Mouse (Mus musculus): Measurements from ENCODE around the gene Ccdc88b. TPM values are rescaled to one million over a fixed set of nuclear protein-coding genes. Genes with fewer than 3 reads are reported as not detected.

The Ccdc88b gene
- polyA plus RNA-seq, 1 experiment = 82.5 TPM

DNA sequence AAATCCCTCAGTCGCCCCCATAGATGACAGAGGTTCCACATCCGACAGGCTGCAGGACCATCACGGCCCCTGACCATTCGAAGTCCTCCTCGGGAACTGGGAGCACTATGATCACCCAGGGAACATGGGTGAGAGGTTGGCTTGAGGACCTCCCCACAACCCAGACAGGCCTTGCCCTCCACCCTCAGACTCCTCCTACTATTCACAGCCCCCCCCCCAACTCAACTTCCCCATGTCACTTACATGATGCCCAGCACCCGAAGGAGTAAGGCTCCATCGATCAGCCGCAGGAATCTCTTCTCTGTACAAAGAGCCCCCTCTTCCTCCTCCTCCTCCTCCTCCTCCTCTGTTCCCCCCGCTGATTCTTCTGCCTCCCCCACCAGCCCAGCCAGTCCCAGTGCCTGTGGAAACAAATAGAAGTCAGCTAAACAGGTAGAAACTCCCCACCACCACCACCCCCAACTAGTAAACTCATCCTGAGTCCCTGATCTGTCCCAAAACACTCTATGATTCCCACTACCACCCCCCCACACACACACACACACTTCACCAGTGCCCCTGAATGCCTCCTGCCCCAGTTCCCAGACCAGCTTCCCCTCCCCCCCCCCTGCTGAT is 513 bp downstream of the Ccdc88b start:
- H3K27ac ChIP-seq (ENCODE audit: insufficient read depth, low read length) = peak overlapping the region; percentile 57
- H3K4me1 ChIP-seq (ENCODE audit: control insufficient read depth, insufficient read depth, insufficient read length) = peaks cover 39% of the 10 kb centered on the region
- DNase-seq (ENCODE audit: low read depth in 1 of 2, low spot score in 2 of 2) = no peak
- H3K27me3 ChIP-seq (ENCODE audit: control insufficient read depth, insufficient read depth, low read length) = no peaks in the 10 kb centered on the region
- TF ChIP-seq CTCF (IDR thresholded peaks at IDR 0.05; ENCODE audit: extremely low read depth, insufficient read depth, insufficient read length, insufficient replicate concordance) (no peak), POLR2A (IDR thresholded peaks at IDR 0.05; ENCODE audit: low read depth, low read length) (no peak)
- H3K4me3 ChIP-seq (ENCODE audit: extremely low read depth, insufficient read depth, insufficient read length) = peak overlapping the region; percentile 67
- H3K36me3 ChIP-seq (ENCODE audit: control insufficient read depth, insufficient read depth, low read length) = peaks cover 7% of the 10 kb centered on the region
- WGBS = 23% methylated on average over 9 of the region's 9 CpGs

DNA sequence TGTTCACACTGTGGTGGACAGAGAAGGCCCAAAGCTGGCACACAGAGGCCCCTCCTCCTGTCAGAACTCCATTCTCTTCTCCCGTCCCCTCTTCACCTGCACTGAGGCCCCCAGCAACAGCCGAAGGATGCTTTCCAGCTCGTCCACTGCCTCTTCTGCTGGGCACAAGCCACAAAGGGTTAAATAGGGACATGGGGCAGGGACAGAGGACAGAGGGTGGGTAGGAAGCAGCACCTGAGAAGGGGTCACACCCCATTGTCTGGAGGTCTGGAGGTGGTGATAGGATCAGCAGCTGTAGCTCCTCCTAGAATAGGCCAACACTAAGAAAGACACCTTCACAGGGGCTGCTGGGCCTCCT is 1.0 kb downstream of the Ccdc88b start:
- H3K4me3 ChIP-seq (ENCODE audit: extremely low read depth, insufficient read depth, insufficient read length) = peak overlapping the region; percentile 67; the same call in 1 of the 2 replicates

DNA sequence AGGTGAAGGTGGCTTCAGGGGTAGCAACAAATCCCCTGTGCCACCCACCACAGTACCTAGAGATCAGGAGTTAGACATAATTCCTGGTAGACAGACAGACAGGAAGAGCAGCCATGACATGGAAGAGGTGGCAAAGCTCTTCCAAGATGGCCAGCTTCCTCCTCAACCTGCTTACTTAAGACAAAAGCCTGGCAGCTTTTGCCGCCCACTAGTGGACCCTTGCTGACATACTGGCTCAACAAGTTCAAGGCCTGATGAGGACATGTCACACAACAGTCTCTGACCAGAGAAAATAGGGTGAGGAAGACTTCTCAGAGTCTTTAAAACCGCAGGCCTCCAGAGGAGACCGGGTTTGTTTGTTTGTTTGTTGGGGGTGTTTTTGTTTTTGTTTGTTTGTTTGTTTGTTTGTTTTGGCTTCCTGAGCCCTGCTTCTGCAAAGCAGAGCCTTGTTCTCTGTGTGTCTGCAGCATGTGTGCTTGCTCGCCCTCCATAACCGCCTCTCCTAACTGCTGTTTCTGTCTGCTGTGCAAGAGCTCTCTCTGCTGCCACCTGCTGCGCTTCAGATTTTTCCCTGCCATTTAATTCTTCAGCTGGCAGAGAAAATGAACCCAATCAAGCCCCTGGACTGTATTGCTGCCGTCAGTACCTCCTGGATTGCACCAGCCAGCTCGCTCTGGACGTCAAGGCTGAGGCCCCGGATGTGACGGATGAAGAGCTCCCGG is 1.6 kb downstream of the Ccdc88b start:
- Histone ChIP-seq H3K27me3 (ENCODE audit: control insufficient read depth, insufficient read depth, low read length) (no peaks in the 10 kb centered on the region), H3K27ac (ENCODE audit: insufficient read depth, low read length) (peak overlapping the region; percentile 57; the same call in 1 of the 2 replicates), H3K36me3 (ENCODE audit: control insufficient read depth, insufficient read depth, low read length) (peaks cover 7% of the 10 kb centered on the region), H3K4me1 (ENCODE audit: control insufficient read depth, insufficient read depth, insufficient read length) (peaks cover 39% of the 10 kb centered on the region), H3K4me3 (ENCODE audit: extremely low read depth, insufficient read depth, insufficient read length) (no peak overlapping the region)
- TF ChIP-seq CTCF (IDR thresholded peaks at IDR 0.05; ENCODE audit: extremely low read depth, insufficient read depth, insufficient read length, insufficient replicate concordance) = peak; percentile 52; the same call in 1 of the 2 replicates
- TF ChIP-seq POLR2A (IDR thresholded peaks at IDR 0.05; ENCODE audit: low read depth, low read length) = no peak
- WGBS = 46% methylated on average over 12 of the region's 12 CpGs
- peak; percentile 37 to 68 for DNase-seq (ENCODE audit: low read depth in 1 of 2, low spot score in 2 of 2)

More for the DNA sequence above, 1.0 kb downstream of the Ccdc88b start:
- H3K27ac ChIP-seq (ENCODE audit: insufficient read depth, low read length) = peak overlapping the region; percentile 57; the same call in 1 of the 2 replicates
- TF ChIP-seq CTCF (IDR thresholded peaks at IDR 0.05; ENCODE audit: extremely low read depth, insufficient read depth, insufficient read length, insufficient replicate concordance) = no peak
- TF ChIP-seq POLR2A (IDR thresholded peaks at IDR 0.05; ENCODE audit: low read depth, low read length) = no peak
- peaks cover 7% of the 10 kb centered on the region for H3K36me3 ChIP-seq (ENCODE audit: control insufficient read depth, insufficient read depth, low read length)
- H3K27me3 ChIP-seq (ENCODE audit: control insufficient read depth, insufficient read depth, low read length) = no peaks in the 10 kb centered on the region
- H3K4me1 ChIP-seq (ENCODE audit: control insufficient read depth, insufficient read depth, insufficient read length) = peaks cover 39% of the 10 kb centered on the region
- 56% methylated on average over 3 of the region's 3 CpGs for WGBS
- no peak for DNase-seq (ENCODE audit: low read depth in 1 of 2, low spot score in 2 of 2)

DNA sequence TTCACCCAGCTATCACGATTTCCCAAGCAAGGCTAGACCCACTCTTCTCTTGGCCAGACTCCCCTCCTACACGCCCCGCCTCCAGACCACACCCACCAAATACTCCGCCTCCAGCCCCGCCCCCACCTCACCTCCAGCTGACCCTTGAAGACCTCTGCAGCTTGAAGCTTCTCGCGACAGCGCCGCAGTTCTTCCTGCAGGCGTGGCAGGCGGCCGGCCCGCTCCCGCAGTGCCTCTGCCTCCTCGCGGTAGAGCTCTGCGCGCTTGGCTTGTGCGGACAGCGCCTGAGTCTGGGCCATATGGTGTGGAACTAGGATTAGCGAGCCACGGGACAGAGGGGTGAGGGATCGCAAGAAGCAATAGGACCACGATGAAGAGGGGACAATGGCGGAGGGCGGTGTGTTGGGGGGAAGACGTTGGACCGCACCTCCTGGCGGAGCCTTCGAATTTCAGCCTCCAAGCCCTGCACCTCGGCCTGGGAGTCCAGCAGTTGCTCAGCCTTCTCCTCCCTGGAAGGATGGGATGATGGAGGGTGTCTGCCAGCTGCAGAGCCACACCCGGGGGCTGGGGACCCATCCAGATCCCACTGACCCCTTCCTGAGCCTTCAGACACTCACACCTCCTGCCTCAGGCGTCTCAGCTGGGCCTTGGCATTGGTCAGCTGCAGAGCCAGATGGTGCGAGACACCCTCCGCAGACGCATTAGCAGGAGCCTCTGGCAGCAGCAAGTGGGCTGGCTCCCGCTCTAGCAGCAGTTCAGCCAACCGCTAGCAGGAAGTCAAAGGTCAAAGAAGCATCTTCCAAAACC is 2.6 kb downstream of the Ccdc88b start:
- Histone ChIP-seq H3K4me3 (ENCODE audit: extremely low read depth, insufficient read depth, insufficient read length) (no peak overlapping the region), H3K4me1 (ENCODE audit: control insufficient read depth, insufficient read depth, insufficient read length) (peaks cover 37% of the 10 kb centered on the region), H3K27me3 (ENCODE audit: control insufficient read depth, insufficient read depth, low read length) (no peaks in the 10 kb centered on the region), H3K36me3 (ENCODE audit: control insufficient read depth, insufficient read depth, low read length) (peaks cover 8% of the 10 kb centered on the region), H3K27ac (ENCODE audit: insufficient read depth, low read length) (no peak overlapping the region)
- 83% methylated on average over 38 of the region's 38 CpGs for WGBS
- no peak for DNase-seq (ENCODE audit: low read depth in 1 of 2, low spot score in 2 of 2)
- TF ChIP-seq POLR2A (IDR thresholded peaks at IDR 0.05; ENCODE audit: low read depth, low read length) (no peak), CTCF (IDR thresholded peaks at IDR 0.05; ENCODE audit: extremely low read depth, insufficient read depth, insufficient read length, insufficient replicate concordance) (no peak)

DNA sequence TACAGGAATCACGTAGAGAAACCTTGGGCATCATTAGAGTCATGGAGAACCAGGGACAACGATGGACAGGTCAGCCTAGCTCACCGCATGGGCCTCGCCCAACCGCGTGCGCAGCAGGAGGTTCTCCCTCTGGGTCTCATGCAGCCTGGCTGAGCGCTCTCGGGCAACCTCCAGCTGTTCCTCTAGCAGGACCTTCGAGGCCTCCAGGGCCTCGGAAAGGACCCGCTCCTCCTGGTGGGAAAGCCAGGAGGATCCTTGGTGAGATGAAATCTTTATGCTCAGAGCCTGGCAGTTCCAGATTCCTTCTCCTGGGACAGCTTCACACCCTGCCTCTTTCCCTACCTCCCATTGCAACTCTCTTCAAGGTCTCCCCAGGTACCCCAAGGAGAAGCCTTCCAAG is 3.4 kb downstream of the Ccdc88b start:
- peaks cover 14% of the 10 kb centered on the region for H3K36me3 ChIP-seq (ENCODE audit: control insufficient read depth, insufficient read depth, low read length)
- peaks cover 31% of the 10 kb centered on the region for H3K4me1 ChIP-seq (ENCODE audit: control insufficient read depth, insufficient read depth, insufficient read length)
- no peaks in the 10 kb centered on the region for H3K27me3 ChIP-seq (ENCODE audit: control insufficient read depth, insufficient read depth, low read length)
- WGBS = 94% methylated on average over 12 of the region's 12 CpGs
- TF ChIP-seq CTCF (IDR thresholded peaks at IDR 0.05; ENCODE audit: extremely low read depth, insufficient read depth, insufficient read length, insufficient replicate concordance) (no peak), POLR2A (IDR thresholded peaks at IDR 0.05; ENCODE audit: low read depth, low read length) (no peak)
- H3K27ac ChIP-seq (ENCODE audit: insufficient read depth, low read length) = no peak overlapping the region
- H3K4me3 ChIP-seq (ENCODE audit: extremely low read depth, insufficient read depth, insufficient read length) = no peak overlapping the region
- DNase-seq (ENCODE audit: low read depth in 1 of 2, low spot score in 2 of 2) = no peak

DNA sequence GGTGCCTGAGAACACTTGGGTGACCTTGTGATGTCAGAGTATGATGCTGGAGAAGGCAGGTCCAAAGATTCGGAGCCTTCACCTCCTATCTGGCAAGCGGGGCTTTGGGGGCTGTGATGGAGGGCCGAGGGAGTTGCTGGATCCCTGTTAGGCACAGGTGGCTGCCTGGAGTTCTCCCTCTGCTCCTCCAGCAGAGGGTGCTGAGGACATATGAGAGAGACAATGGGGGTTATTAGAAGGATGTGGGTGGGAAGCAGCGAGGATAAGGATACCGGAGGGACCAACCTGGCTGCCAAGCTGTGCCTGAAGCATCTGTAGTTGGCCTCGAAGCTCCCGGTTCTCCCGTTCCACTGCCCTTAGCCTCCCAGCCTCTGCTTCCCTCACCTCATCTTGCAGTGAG is 4.1 kb downstream of the Ccdc88b start:
- H3K27me3 ChIP-seq (ENCODE audit: control insufficient read depth, insufficient read depth, low read length) = no peaks in the 10 kb centered on the region
- WGBS = 90% methylated on average over 8 of the region's 8 CpGs
- H3K4me1 ChIP-seq (ENCODE audit: control insufficient read depth, insufficient read depth, insufficient read length) = peaks cover 24% of the 10 kb centered on the region
- no peak for TF ChIP-seq CTCF (IDR thresholded peaks at IDR 0.05; ENCODE audit: extremely low read depth, insufficient read depth, insufficient read length, insufficient replicate concordance)
- TF ChIP-seq POLR2A (IDR thresholded peaks at IDR 0.05; ENCODE audit: low read depth, low read length) = no peak
- peaks cover 17% of the 10 kb centered on the region for H3K36me3 ChIP-seq (ENCODE audit: control insufficient read depth, insufficient read depth, low read length)
- DNase-seq (ENCODE audit: low read depth in 1 of 2, low spot score in 2 of 2) = no peak
- H3K4me3 ChIP-seq (ENCODE audit: extremely low read depth, insufficient read depth, insufficient read length) = no peak overlapping the region
- H3K27ac ChIP-seq (ENCODE audit: insufficient read depth, low read length) = no peak overlapping the region
